Mouse (Mus musculus) embryonic fibroblast, embryonic 13.5 days (primary cell): ENCODE measurements at regions not wholly inside any gene's neighbourhood (a gene's known extent, or its start where the extent isn't known, plus 50 kb on each side); places are given as distances from the start of the nearest gene placed in this dataset.

ENCODE experiments used
- CTCF ChIP-seq: IDR thresholded peaks from 2 replicates; pipeline ENCODE4 v1.5.1; 2011; ENCODE audit warnings: mild to moderate bottlenecking, control low read depth, low read length, moderate library complexity, borderline replicate concordance; ENCODE audit not compliant: insufficient read depth
- POLR2A ChIP-seq: IDR thresholded peaks from 2 replicates; pipeline ENCODE4 v1.6.1; 2011; ENCODE audit warnings: low read depth, mild to moderate bottlenecking, control low read depth, low read length, moderate library complexity

DNA sequence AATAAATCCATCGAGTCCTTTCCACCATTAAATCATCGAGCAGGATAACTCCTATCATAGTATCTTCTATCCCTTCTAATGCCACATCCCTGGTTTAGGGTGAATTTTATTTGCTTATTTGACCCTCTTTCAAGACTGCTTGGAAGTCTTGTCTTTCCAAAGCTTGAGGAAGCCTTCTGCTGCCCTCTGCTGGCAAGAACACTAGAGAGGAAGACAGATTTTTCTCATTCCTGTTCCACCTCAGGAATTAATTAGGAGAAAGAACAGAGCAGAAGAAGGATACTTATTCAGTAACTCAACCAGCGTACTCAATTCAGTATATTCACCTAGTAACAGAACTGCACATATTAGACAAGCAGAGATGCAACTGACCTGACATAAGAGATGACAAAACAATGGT lies 1005.9 kb downstream of the Basp1 start:
- TF ChIP-seq CTCF: no peak
- no peak for TF ChIP-seq POLR2A
